Mouse (Mus musculus) adrenal gland, adult 18-20 months (tissue): ENCODE measurements around the gene Pgam2. TPM values are rescaled to one million over a fixed set of nuclear protein-coding genes. Genes with fewer than 3 reads are reported as not detected.
"Not testable (repeated sequence)": the region's sequence is repeated elsewhere in the genome, so short reads cannot be mapped to it uniquely, and the experiment has no call there.

Experiments
- DNase-seq, 2 experiments: peaks; one replicate each; pipeline ENCODE4 v3.0.0; 2021 to 2022; ENCODE audit warnings: low spot score in 2 of 2
- total RNA-seq, 2 experiments: library from RNA; stranded (reverse); gene quantifications; 1 replicate in 1 of 2; 2 replicates in 1 of 2; pipeline ENCODE4 v1.2.3; 2021

Gene Pgam2
- total RNA-seq, 2 experiments from 2014 or later, result 1.1 TPM; not detected in 1

DNA sequence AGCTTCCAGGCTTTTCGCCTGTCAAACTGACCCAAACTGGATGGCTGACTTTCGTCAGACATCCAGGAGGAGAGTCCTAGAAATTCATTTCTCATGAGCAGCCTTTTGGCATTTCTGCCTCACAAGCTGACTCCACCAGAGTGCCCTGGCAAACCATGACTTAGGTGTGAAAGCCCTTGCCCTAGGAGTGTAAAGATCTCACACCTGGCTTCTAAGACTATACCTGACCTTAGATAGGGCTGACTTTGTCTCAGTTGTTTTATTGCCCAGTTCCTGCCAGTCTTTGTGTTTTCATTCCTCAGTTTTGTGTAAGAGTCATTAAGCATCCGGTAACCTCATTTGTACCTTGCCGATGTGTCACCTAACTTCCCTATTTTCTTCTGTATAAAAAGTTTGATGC lies 6.0 kb upstream of the Pgam2 start:
- not testable (repeated sequence) for DNase-seq

DNA sequence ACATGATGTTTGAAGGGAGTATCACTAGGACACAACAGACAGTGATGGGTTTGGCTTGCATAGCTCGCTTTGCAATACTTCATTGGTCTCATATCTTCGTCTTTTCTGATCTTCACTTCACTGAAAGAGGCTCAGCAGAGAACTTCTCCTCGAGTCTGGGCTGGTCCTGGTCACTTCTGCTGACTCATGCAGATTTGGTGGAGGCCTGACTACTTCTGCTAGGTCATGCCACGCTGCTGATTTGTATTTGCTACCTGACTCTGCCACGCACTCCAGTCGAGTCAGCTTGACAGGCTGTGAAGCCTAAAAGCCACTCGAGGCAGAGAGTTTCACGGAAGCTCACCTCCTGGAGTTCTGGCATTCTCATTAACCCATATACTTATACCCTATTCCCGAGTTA lies 4.4 kb upstream of the Pgam2 start:
- no peak for DNase-seq

DNA sequence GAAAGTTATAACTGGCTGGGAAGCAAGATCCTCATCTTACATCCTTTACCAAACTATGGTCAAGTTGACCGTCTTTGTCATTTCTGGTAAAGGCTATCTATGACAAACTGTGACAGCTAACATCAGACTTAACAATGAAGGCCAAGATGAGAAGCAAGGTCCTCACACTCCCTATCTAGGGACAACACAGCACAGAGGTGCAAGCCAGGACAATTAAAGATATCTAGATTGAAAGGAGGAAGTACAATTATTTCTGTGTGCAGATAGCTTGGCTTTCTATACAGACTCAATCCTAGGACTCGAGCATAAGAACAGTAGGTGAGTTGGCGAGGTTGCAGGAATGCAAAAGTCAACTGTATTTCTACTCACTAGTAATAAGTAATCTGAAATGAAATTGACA lies 2.2 kb upstream of the Pgam2 start:
- no peak for DNase-seq

- DNase-seq, result no peak
Measured at GRCm38 (mm10) chr11:5804174-5804573, 641 bp upstream of the Pgam2 start.

DNA sequence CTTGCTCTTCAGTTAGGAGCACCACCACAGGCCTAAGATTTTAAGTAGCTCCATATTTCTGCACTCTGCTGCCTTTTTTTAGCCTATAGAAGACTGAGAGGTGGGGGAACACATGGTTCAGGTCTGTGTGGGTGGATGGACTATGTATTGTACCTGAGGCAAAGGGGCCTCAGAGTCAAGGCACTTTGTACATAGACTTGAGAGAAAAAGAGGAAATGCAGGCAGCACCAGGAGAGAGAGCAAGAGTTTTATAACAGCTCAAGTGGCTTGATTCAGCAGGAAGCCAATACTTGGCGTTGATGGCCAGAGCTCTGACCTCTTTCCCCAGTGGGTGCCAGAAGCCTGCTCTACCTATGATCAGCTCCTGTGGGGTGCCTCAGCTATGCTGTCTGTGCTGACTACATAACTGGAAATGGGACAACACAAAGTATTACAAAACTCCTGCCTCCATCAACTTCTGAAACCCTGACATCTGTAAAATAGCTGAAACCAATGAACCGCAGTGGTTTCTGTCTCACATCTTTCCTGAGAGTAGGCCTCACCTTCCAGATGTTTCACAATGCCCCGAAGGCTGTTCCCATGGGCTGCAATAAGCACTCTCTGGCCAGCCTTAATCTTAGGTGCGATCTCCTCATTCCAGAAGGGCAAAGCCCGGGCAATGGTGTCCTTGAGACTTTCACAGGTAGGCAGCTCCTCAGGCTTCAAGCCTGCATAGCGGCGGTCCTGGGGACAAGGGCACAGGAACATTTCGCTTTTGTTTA lies 896 bp downstream of the Pgam2 start:
- DNase-seq, result no peak

DNA sequence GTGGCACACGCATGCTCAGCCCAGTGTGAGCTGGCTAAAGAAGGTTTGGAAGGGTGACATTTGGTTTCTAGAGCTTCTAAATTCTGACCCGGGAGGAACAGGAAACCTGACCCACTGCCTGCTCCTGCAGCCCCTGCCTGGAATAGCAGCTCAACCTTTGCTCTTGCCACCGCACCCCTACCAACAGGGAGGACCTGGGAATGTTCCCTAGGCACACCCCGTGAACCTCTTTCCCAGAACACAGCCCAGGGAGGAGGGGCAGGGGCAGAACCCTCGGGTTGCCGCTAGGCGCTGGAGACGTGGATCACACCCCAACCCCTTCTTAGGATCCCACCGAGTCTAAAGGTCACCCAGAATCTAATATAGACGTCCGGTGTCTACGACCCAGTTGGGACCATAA lies 1.5 kb downstream of the Pgam2 start:
- DNase-seq, result no peak

- no peak for DNase-seq
Measured at GRCm38 (mm10) chr11:5801511-5801910, 2.0 kb downstream of the Pgam2 start.

DNA sequence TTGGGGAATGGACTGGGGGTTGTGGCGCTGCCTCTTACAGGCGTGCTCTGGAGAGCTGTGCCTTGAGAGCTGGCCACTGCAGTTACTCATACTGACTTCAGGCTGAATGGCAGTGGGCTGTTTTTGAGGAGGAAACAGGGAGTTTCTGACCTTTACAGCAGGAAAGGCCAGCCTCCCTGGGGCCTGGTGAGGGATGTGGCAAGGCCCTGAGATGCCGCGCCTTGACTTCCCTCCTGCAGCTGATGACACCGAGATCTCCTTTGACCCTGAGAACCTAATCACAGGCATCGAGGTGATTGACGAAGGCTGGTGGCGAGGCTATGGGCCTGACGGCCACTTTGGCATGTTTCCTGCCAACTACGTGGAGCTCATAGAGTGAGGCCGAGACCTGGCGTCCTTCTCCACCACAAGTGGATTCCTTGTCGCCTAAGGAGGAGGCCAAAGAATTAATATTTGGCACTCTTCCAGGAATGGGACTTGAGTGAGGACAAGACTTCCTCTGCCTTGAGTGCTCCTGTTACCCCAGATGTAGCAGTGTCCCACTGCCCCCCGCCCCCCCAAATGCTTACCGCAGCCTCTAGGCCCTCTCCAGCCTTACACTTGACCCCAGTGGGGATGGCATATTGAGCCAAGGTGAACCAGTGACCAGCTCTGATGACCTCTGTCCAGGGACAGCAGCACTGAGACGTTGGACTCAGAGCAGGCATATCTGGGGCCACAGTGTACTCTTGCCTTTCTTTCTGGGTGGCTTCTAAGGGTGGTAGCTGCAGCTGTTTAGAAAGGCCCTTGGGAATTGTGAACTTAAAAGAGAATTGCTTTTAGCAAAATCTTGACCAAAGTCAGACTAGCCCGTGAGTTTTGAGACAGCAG lies 3.7 kb downstream of the Pgam2 start:
- no peak for DNase-seq

GRCm38 (mm10) chr11:5797928-5798327 lies 5.6 kb downstream of the Pgam2 start:
- DNase-seq, result no peak

- no peak for DNase-seq
Measured at GRCm38 (mm10) chr11:5797371-5797770, 6.2 kb downstream of the Pgam2 start.

GRCm38 (mm10) chr11:5796939-5797338 lies 6.6 kb downstream of the Pgam2 start:
- no peak for DNase-seq

DNA sequence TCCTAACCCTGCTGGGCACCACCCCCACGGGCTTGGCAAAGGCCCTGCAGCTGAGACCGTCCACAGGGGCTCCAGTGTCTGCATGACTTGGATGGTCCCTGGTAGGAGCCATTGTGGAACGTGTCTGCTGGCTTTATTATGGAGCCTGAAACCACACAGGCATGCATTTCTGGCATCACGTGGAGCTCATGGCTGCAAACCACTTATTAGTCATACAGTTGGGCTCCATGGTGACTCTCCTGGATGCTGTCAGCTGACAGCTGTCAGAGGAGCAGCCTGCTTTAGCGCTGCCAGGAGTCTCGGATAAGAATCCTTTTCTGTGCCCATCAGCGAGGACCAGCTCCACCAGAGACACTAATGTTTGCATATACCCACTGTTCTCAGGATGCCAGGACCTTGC lies 7.8 kb downstream of the Pgam2 start:
- no peak for DNase-seq

- DNase-seq, result no peak
Measured at GRCm38 (mm10) chr11:5795290-5795689, 8.2 kb downstream of the Pgam2 start.

DNA sequence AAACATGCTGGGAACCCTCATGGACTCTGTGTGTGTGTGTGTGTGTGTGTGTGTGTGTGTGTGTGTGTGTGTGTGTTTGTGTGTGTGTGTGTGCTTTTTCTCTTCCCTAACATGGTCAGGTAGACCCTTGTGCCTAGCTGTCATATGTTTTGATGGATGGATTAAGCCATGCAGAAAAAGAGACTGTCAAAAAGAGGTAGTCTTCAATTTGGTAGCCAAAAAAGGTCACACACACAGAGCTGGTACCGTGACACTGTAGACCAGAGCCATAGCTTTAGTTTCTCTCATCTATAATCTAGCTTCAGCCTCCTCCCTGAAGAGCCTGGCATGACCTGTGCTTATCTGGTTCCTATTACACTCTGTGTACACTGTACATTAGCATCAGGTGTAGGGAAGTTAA lies 13.1 kb downstream of the Pgam2 start:
- DNase-seq, result no peak

DNA sequence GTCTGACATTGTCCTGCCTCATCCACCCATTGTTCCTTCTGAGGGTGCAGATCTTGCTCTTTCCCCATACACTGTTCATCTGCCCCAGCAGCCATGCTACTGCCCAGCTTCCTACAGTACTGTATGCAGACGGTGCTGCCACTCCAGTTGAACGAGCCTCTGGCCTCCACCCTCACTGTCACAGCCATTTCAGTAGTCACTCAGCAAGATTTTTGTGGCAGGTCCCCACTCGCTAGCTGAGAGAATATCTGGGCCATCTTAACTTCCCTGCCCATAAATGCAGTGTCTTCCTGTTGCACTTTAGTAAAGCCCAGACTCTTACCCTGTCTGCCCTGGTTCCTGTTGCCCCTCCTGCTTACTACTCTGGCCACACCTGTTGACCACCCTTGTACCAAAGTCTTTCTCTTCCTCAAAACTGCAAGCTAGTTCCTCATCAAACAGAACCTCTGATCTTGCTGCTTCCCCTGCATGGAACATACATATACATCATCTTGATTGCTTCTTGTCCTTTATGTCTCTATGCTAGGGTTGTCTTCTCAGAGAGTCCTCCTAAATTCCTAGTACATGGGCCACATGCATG lies 13.7 kb downstream of the Pgam2 start:
- DNase-seq, result no peak

DNA sequence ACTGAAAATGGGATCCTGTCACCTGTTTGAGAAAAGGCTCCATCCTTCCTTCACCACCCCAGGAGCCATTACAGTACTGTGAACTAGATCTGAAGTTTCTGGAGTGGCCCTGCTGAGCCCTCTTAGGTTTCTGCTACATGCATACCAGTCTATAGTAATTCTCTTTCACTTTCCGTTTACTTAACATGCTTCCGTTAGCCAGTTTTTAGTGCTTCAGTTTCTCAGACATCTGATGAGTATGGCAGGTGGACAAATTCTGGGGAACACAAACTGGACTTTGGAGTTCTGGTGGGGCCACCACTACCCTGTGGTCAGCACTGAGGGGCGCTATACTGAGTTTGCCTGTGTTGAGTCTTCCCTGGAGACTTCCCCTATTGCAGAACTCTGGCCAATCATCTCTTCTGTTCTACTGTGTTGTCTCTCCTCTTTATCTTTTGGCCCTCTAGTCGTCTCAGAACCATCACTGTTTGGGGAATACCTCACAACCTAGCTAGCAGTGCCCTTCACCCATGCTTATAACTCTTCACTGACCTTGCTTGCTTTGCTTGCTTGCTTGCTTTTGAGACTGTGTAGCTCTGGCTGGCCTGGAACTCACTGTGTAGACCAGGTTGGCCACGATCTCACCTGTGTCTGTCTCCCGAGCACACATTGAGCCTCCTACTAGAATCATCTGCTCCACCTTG lies 14.3 kb downstream of the Pgam2 start:
- no peak for DNase-seq

GRCm38 (mm10) chr11:5788056-5789014 lies 15.2 kb downstream of the Pgam2 start, which contains the start of gene Dbnl:
Dbnl (plus strand) TSS chr11:5788488.
- peak; percentile 94 to 95 for DNase-seq

GRCm38 (mm10) chr11:5787671-5788055 lies 15.9 kb downstream of the Pgam2 start:
- DNase-seq, result no peak

GRCm38 (mm10) chr11:5785732-5786131 lies 17.8 kb downstream of the Pgam2 start:
- no peak for DNase-seq
